Mouse (Mus musculus) midbrain, embryonic 12.5 days (tissue): ENCODE measurements at regions not wholly inside any gene's neighbourhood (a gene's known extent, or its start where the extent isn't known, plus 50 kb on each side); places are given as distances from the start of the nearest gene placed in this dataset.
A peak's percentile ranks its signal among the peaks of the same experiment; 100 is the strongest.

ENCODE experiments used
- ATAC-seq: fragments of 200-750 bp; cut with Nextera tagmentation; 2 replicates; pipeline ENCODE4 v1.8.0; 2017; ENCODE audit warnings: low read depth, moderate TSS enrichment, moderate library complexity; ENCODE audit not compliant: low FRiP score
- H3K27ac ChIP-seq: fragments of 300-500 bp; sonication (generic); replicated peaks from 2 replicates; pipeline ENCODE4 v1.5.1; 2016; ENCODE audit warnings: mild to moderate bottlenecking
- H3K27me3 ChIP-seq: fragments of 300-500 bp; sonication (generic); 2 replicates; pipeline ENCODE4 v1.6.1; 2016; ENCODE audit warnings: mild to moderate bottlenecking
- H3K36me3 ChIP-seq: fragments of 300-500 bp; sonication (generic); 2 replicates; pipeline ENCODE4 v1.6.1; 2016
- H3K4me1 ChIP-seq: fragments of 300-500 bp; sonication (generic); 2 replicates; pipeline ENCODE4 v1.6.1; 2016
- H3K4me2 ChIP-seq: fragments of 300-500 bp; sonication (generic); replicated peaks from 2 replicates; pipeline ENCODE4 v1.6.1; 2016; ENCODE audit warnings: mild to moderate bottlenecking, moderate library complexity
- H3K4me3 ChIP-seq: fragments of 300-500 bp; sonication (generic); 2 replicates; pipeline ENCODE4 v1.5.1; 2016; ENCODE audit warnings: mild to moderate bottlenecking
- H3K9ac ChIP-seq: fragments of 300-500 bp; sonication (generic); replicated peaks from 2 replicates; pipeline ENCODE4 v1.6.1; 2016; ENCODE audit warnings: mild to moderate bottlenecking, moderate library complexity
- H3K9me3 ChIP-seq: fragments of 300-500 bp; sonication (generic); 2 replicates; pipeline ENCODE4 v1.6.1; 2016; ENCODE audit warnings: mild to moderate bottlenecking
- WGBS: fragments of 180-500 bp; shearing (Covaris S2); methylation state at CpG from one replicate; pipeline ENCODE4 v1.1.7; 2016; 5-methylcytosine and 5-hydroxymethylcytosine counted together

DNA sequence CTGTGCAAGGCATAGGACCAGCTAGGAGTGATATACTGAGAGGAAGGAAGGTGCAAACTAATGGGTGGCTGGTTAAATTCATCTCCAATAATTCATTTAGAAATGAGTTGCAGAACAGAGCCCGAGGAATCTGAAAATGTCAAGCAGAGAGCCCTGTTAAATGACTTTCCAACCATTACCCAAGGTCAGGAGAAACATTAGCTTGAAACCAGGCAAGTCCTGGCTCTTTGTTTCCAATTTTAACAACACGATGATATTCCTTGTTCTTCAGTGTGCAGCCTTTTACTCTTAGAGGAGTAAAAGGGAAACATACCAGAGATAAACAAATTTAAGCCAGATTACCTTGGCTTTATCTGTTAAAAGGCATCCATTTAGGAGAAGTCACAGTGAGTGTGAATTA is 2318.4 kb downstream of the Poteg start:
- H3K4me3 ChIP-seq: no peak overlapping the region
- no peak overlapping the region for H3K9ac ChIP-seq
- no peak overlapping the region for H3K4me2 ChIP-seq
- no peaks in the 10 kb centered on the region for H3K9me3 ChIP-seq
- WGBS: 61% methylated on average over 2 of the region's 2 CpGs
- no peaks in the 10 kb centered on the region for H3K36me3 ChIP-seq
- H3K4me1 ChIP-seq: no peaks in the 10 kb centered on the region
- no peak overlapping the region for H3K27ac ChIP-seq
- H3K27me3 ChIP-seq: no peaks in the 10 kb centered on the region
- no peak for ATAC-seq

DNA sequence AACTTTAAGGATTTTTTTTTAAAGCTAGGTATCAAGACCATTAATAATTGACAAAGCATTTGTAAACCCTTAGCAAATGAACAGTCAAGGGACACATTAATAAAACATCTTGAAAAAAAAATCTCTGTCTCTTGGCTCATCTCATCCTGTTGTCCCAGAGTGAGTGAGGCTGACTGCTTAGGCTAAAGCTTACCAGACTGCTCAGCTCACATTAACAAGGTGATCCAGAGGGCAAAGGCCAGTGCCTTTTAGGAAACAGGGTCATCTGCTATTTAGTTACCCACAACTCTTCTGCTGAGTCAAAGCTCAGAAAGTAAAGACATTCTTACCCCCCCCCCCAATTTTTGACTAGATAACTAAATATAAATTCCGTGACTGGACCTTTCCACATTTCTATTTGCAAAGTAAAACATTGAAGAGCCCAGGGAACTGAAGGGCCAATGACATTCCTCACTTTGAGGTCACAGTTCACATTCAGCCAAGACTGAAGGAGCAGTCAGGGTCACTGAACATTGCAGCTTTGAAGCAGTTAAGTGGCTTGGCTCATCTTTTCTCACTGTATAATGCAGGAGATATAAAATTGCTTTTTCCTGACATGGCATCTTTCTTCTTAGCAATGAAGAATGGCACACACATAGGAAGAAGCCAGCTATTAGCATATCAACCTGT is 2318.9 kb downstream of the Poteg start:
- WGBS: 56% methylated on average over 1 of the region's 1 CpGs
- Histone ChIP-seq H3K9ac (no peak overlapping the region), H3K4me3 (no peak overlapping the region), H3K4me1 (no peaks in the 10 kb centered on the region), H3K4me2 (no peak overlapping the region), H3K9me3 (no peaks in the 10 kb centered on the region), H3K27me3 (no peaks in the 10 kb centered on the region), H3K36me3 (no peaks in the 10 kb centered on the region), H3K27ac (no peak overlapping the region)
- ATAC-seq: no peak

DNA sequence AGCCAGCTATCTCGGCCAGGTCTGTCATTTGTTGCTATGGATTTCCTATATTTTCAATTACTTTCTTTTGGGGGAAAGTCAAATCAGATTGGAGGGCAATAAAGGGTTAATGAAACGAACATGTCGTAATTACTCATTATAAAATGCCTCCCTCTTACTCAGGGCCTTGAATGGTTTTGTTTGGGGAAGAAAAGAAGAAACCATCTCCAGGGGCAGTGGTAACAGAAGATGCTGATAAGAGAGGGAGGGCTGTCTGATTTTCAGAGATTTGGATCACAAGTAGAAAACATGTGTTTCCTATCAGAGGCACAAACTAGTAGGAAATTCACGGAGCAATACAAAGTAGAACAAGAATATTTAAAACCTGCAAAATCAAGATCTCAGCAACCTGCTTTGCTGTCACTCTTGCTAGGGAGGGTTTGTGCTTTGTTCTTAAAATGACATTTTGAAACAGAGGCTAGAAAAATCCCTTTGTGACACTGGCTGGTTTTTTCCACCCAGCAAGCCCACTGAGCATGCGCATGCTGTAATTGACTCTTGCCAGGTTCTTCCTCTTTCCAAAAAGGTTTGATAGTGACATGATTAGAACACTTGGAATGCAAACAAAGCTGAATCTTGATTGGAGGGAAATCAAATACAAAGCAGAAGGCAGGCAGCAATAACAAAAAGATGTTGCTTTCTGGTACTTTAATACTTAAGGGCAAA is 2329.8 kb downstream of the Poteg start:
- Histone ChIP-seq H3K9me3 (no peaks in the 10 kb centered on the region), H3K4me3 (no peak overlapping the region), H3K36me3 (no peaks in the 10 kb centered on the region), H3K27me3 (no peaks in the 10 kb centered on the region), H3K4me1 (no peaks in the 10 kb centered on the region), H3K9ac (no peak overlapping the region), H3K4me2 (no peak overlapping the region), H3K27ac (no peak overlapping the region)
- WGBS: 74% methylated on average over 5 of the region's 5 CpGs
- no peak for ATAC-seq

DNA sequence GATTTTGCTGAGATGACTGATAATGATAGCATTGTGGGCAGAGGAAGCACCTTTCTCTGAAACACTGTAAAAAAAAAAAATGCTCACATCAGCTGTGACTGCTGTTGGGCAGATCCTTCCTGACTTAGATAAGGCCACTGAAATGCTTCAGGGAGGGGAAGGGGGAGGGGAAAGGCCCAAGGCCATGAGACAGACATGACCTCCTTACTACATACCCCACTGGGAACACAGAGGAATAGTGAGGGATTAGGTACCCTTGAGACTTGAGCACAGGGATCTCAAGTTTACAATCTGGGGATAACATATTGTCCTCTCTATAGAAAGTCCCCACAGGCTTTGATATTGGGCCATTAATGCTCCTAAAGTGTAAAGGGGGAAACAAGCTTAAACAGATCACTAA is 2341.7 kb downstream of the Poteg start:
- peak; percentile 66; the same call in 1 of the 2 replicates for ATAC-seq
- H3K27ac ChIP-seq: no peak overlapping the region
- no peak overlapping the region for H3K4me3 ChIP-seq
- no peaks in the 10 kb centered on the region for H3K36me3 ChIP-seq
- no peaks in the 10 kb centered on the region for H3K27me3 ChIP-seq
- no peaks in the 10 kb centered on the region for H3K9me3 ChIP-seq
- H3K9ac ChIP-seq: no peak overlapping the region
- H3K4me1 ChIP-seq: no peaks in the 10 kb centered on the region
- H3K4me2 ChIP-seq: no peak overlapping the region

DNA sequence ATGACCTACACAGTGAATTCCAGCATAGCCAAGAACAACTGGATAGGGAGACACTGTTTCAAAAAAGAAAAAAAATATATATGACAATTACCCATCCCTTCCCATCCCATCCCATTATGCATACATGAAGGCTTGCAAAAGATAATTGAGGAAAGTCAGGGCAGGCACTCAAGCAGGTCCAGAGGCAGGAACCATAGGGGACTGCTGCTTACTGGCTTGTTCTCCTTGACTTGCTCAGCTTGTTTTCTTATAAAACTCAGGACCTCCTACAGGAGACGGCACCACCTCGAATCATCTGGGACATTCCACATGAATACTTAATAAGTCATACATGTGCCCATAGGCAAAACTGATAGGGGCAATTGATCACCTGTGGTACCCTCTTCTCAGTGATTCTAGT is 2342.6 kb downstream of the Poteg start:
- no peaks in the 10 kb centered on the region for H3K9me3 ChIP-seq
- H3K27ac ChIP-seq: no peak overlapping the region
- H3K4me1 ChIP-seq: no peaks in the 10 kb centered on the region
- H3K4me2 ChIP-seq: no peak overlapping the region
- H3K4me3 ChIP-seq: no peak overlapping the region
- no peak overlapping the region for H3K9ac ChIP-seq
- ATAC-seq: peak; percentile 38; the same call in 1 of the 2 replicates
- H3K27me3 ChIP-seq: no peaks in the 10 kb centered on the region
- H3K36me3 ChIP-seq: no peaks in the 10 kb centered on the region
- 76% methylated on average over 2 of the region's 2 CpGs for WGBS

DNA sequence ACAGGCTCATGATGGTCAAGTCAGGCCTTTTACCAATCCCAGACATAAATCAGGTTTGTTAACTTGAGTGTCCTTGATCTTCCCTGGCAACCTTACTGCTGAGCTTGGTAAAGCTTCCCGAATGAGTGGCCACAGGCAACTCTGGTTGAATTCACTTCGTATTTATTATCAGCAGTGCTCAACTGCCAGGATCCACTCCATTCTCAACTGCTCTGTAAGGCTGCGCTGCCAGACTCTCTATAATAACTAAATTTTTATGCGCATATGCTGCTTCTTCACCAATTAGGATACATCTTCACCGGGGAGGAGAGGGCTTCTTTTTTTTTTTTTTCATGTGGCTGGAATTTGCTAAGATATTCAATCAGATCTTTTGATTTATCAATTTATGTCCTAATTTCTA is 2359.8 kb downstream of the Poteg start:
- Histone ChIP-seq H3K27me3 (no peaks in the 10 kb centered on the region), H3K4me2 (no peak overlapping the region), H3K36me3 (no peaks in the 10 kb centered on the region), H3K27ac (no peak overlapping the region), H3K9ac (no peak overlapping the region), H3K4me3 (no peak overlapping the region), H3K4me1 (no peaks in the 10 kb centered on the region), H3K9me3 (no peaks in the 10 kb centered on the region)
- ATAC-seq: no peak
- WGBS: 70% methylated on average over 5 of the region's 5 CpGs

DNA sequence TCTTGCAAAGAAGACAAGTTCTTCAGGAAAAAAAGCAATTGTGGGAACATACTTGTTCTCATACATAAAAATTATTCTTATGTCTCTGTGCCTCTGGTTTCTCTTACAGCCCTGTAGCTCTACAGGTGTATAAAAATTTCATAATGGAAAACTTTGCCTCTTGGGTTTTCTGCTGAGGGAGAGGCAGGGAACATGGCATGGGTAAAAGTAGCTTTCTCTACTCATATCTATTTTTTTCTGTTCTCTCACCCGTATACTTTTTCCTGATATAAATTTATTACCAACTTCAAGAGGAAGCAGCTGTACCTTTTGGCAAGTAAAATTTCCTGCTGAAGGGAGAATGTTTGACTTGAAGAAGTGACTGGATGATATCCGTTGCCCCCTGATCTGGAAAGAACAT is 2388.6 kb downstream of the Poteg start:
- H3K4me2 ChIP-seq: no peak overlapping the region
- H3K27ac ChIP-seq: no peak overlapping the region
- H3K9ac ChIP-seq: no peak overlapping the region
- no peaks in the 10 kb centered on the region for H3K36me3 ChIP-seq
- no peaks in the 10 kb centered on the region for H3K9me3 ChIP-seq
- 92% methylated on average over 2 of the region's 2 CpGs for WGBS
- H3K4me1 ChIP-seq: no peaks in the 10 kb centered on the region
- no peaks in the 10 kb centered on the region for H3K27me3 ChIP-seq
- ATAC-seq: no peak
- no peak overlapping the region for H3K4me3 ChIP-seq
